Mouse (Mus musculus) G1E (cell line): Measurements from ENCODE around the gene Abcb4.

ENCODE experiments used
- CTCF ChIP-seq: IDR thresholded peaks from 2 replicates; pipeline ENCODE4 v1.5.1; 2012; ENCODE audit warnings: low read depth, low read length, inconsistent platforms, mixed read lengths
- GATA1 ChIP-seq: IDR thresholded peaks from 2 replicates; pipeline ENCODE4 v1.6.1; 2012; ENCODE audit warnings: borderline replicate concordance, low read length, inconsistent platforms, mixed read lengths
- POLR2AphosphoS5 ChIP-seq: IDR thresholded peaks from 2 replicates; pipeline ENCODE4 v1.6.1; 2012; ENCODE audit warnings: low read depth, low read length, inconsistent platforms; ENCODE audit not compliant: insufficient replicate concordance
- TAL1 ChIP-seq: conservative IDR thresholded peaks from 2 replicates; pipeline ENCODE4 v1.6.1; 2012; ENCODE audit warnings: low read depth, low read length, inconsistent platforms, mixed read lengths

GRCm38 (mm10) chr5:8995966-8996685 is 102.6 kb downstream of the Abcb4 start:
- TF ChIP-seq CTCF: no peak
- TF ChIP-seq GATA1: no peak
- TF ChIP-seq POLR2AphosphoS5: no peak
- TF ChIP-seq TAL1: no peak
